Mouse (Mus musculus) heart, postnatal 25 days (tissue): ENCODE measurements at regions not wholly inside any gene's neighbourhood (a gene's known extent, or its start where the extent isn't known, plus 50 kb on each side); places are given as distances from the start of the nearest gene placed in this dataset.

Experiments
- DNase-seq: peaks from one replicate; pipeline ENCODE4 v3.0.0; 2022; ENCODE audit warnings: low spot score
- intact Hi-C: fragments of 180-260 bp; cut with DNase I; formaldehyde crosslinking; loops from one replicate; pipeline ENCODE4 v1.15.1; 2025

- intact Hi-C loops, result no loop called here
- DNase-seq, result no peak
These were observed 259.6 kb downstream of the Tcerg1l start for GRCm38 (mm10) chr7:138137934-138138333.

GRCm38 (mm10) chr7:138139766-138140165 is 257.8 kb downstream of the Tcerg1l start:
- no peak for DNase-seq
- intact Hi-C loops, result no loop called here

DNA sequence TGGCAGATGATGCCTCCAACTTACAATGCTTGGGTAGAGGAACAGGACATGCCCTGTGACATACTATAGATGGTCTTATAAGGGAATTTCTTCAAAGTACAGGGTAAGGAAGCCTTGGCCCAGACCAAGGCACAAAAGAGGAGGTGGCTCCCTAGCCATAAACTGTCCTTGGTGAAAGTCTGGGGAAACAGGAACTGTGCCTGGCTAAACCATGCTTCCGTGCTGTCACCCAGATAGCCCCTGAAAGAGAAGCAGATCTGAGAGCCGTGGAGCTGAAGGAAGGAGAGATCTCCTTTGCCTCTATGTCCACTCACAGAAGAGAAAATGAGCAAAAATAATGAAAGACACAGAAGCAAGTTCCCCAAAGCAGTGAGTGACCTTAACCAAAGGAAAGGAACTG is 248.0 kb downstream of the Tcerg1l start:
- DNase-seq, result no peak
- intact Hi-C loops, result no loop called here

DNA sequence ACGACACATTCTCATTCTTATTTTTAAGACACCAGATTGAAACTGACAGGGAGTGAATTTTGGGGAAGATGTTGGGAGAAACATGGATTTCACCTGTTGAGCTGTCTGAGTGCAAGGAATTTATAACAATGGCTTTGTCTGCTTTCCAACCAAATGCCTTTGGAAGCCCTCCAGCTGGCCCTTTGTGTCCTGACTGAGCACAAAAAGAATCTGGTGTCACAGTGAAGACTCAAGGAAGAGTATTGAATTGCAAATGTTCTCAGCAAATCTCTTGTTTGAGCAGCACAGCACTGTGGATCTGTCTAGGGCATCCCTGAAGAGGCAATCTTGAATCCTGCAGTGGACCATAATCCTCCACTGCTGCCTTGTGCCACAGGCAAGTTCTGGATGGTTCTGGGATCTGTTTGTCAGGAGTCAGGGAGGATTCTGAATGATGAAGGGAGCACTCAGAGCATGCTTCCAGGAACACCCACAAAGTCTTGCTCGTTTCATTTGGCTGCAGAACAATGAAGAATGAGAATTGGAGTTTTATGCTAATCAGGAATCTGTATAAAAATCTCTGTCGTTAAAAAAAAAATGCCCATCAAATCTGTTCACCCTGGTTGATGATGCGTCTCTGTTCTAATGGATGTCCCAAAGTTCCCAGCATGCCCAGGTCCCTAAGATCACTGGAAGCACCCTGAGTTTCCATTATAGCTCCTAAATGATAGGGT is 243.9 kb downstream of the Tcerg1l start:
- intact Hi-C loops, result no loop called here
- DNase-seq, result no peak
